Mouse (Mus musculus): ENCODE results near the gene Gm10053. TPM values are rescaled to one million over a fixed set of nuclear protein-coding genes. Genes with fewer than 3 reads are reported as not detected.

Gm10053 gene
- polyA plus RNA-seq (2017; shearing (Covaris generic)), result 136 TPM

GRCm38 (mm10) chr19:24875129-24875870 is at the start of gene Gm10053:
Gm10053 (plus strand) TSS chr19:24875686.

GRCm38 (mm10) chr19:24861612-24862451 is 13.7 kb upstream of the Gm10053 start, which contains the start of gene Pgm5:
Pgm5 (minus strand) TSS chr19:24861855.

GRCm38 (mm10) chr19:24900581-24901220 is 25.2 kb downstream of the Gm10053 start, which contains the start of gene Foxd4:
Foxd4 (minus strand) TSS chr19:24901197.

Other genes starting within 250 kb of the Gm10053 start
- not detected for gene Tmem252, start 201.7 kb upstream of the Gm10053 start, polyA plus RNA-seq (2017; shearing (Covaris generic))
- not detected for gene Pgm5, start 13.8 kb upstream of the Gm10053 start, polyA plus RNA-seq (2017; shearing (Covaris generic))
- gene Foxd4, start 25.5 kb downstream of the Gm10053 start, polyA plus RNA-seq (2017; shearing (Covaris generic)), result not detected
- gene Cbwd1, start 85.9 kb downstream of the Gm10053 start, polyA plus RNA-seq (2017; shearing (Covaris generic)), result 19.4 TPM
- gene Dock8, start 123.8 kb downstream of the Gm10053 start, polyA plus RNA-seq (2017; shearing (Covaris generic)), result 191 TPM

Measured in naive thymus-derived CD4-positive, alpha-beta T cell, adult 5 months (primary cell).